Mouse (Mus musculus) frontal cortex, postnatal 36 days (tissue): ENCODE measurements at regions not wholly inside any gene's neighbourhood (a gene's known extent, or its start where the extent isn't known, plus 50 kb on each side); places are given as distances from the start of the nearest gene placed in this dataset.

Experiments used
- DNase-seq, 2 experiments: peaks; one replicate each; pipeline ENCODE4 v3.0.0; 2022; ENCODE audit warnings: low spot score in 2 of 2

DNA sequence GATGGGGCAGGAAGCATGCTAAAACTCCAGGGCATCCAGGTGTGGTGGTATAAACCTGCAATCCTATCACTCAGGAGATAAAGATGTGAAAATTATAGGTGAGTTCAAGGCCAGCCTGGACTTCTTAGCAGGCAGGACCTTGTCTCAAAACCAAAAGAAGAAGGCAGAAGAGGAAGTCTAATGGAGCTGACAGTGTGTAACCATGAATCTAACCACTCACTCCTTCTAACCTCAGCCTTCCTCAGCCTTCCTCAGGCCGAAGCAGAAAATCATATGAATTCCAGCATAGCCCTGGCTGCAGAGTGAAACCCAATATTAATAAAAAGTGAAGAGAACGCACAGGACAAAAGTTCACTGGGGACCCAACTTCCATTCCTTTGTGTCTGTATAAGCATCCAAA lies 128.2 kb upstream of the Jarid2 start:
- DNase-seq, result no peak

DNA sequence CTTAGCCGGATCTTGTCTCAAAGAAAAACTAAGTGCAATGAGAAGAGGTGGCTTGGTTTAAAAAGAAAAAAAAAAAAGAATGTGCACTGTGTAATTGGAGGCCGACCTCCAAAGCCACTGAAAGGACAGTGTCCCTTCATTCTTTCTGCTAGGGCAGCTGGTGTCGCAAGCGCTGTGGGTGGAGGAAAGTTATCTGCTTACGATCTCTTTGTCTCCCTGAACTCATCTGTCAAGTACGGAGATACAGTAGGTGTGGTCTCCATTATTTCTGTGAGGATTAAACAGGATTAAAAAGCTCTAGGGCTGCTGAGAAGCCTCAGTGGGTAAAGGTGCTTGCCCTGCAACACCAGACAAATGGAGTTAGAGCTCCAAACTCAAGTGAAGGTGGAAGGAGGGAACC lies 126.6 kb upstream of the Jarid2 start:
- DNase-seq, result no peak

DNA sequence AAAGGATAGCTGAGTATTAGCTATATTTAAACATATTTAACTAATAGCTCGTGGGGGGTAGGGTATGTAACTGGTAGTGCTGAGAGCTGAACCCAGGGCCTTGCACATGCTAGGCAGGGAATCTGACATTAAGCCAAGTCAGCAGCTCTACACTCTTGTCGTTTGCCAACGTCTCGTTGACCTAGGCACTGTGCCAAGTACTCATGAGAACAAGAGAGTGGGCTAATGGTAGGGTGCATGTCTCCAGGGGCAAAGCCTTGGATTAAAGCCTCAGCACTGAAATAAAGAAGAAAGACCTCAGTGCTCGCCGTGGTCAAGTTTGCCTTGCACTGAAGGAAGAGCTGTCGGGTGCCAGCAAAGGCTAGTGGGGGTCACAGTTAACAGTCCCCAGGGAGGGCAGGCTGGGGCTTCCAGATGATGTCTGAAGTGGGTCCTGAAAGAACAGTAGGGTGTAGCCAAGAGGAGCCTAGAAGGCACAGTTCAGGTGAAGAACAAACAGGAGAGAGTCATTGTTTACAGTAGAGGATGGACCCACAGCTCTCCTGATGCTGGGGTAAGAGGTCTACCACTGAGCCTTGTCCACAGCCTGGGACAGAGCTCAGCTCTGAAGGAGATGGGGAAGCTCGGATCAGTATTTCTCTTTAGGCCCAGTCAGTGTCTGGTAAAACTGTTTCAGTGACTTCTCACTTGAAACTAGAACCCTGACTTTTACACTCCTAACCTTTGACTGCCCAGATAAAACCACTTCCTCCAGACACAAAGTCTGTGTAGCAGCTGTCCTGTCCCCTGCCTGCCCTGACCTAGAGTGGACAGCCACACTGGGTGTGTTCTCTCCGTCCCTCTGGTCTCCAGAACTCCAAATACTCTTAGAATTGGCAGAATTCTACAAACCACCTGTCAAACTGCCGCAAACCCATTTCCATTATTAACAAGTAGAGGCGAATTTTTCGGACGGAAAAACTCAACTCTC lies 121.7 kb upstream of the Jarid2 start:
- no peak for DNase-seq

DNA sequence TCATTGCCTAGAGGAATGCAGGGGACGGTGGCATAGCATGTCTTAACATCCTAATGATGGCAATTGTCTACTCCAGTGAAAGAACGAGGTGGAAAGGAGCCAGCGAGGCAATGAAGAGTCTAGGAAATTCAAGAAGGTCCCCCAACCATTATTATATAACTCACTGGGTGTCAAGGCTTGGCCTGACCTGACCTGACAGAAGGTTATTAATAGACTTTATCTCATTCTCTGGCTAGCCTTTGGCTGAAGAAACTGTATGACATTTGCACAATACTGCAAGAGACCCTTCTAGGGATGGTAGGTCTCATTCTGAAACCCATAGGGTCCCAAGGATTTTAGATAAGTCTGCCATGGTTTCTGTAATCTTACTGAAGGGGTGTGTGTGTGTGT lies 121.0 kb upstream of the Jarid2 start:
- no peak for DNase-seq

DNA sequence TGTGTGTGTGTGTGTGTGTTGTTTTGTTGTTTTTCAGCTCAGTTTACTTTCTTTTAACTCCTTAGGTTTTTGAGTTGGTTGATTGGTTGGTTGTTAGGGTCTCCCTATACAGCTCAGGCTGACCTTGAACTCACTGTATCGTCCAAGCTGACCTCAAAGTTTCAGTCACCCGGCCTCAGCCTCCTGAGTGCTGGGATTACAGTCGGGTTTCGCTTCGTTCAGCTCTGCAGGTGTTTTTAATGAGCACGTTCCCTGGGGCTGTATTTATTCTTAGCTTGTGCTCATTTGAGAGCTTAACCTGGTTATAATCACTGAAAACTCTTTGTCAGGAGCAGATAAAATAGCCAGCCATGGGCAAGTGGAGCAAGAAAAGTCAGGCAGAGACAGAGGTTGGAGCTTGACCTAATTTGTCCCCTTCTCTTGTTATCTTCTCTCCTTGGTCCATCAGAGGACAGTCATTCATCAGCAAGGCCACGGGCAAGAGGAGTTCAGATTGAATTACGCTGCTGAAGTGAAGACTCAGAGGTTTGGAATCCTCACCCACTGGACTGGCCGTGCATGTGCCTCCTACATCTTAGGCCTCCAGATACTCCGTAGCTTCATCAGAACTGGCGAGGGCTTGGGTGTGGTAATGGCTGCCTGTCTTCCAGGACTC lies 120.5 kb upstream of the Jarid2 start:
- no peak for DNase-seq

DNA sequence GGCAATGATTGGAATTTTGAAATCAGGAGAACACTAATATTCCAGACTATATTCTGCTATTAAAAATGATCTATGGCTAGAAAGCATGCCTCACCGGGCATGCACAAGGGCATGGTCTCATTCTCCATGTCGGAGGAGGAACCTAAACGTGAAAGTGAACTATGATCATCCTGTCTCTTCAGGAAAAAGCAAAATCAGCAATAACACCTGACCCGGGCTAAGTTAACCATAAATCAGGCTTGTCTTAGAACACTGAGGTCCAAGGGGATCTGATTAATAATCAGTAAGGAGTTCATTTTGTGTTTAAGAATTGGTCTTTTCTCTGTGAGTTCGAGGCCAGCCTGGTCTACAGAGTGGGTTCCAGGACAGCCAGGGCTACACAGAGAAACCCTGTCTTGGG lies 119.7 kb upstream of the Jarid2 start:
- no peak for DNase-seq

DNA sequence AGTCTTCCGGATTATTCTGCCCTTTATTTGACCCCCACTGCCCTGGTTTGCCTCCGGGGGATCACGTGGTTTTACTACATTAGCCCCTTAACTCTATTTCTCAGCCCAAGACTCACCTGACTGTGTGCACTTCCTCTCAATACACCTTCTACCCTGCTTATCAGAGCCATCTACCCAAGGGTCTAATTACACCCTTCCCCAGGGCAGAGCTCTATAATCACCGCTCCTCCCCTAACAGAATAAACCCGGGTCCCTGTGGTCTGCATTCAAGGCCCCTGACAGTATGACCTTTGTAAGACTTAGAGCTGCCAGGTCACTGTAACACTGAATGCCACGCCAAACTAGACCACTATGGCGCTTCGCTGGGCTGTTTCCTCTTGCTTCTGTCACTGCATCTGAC lies 113.6 kb upstream of the Jarid2 start:
- no peak for DNase-seq

DNA sequence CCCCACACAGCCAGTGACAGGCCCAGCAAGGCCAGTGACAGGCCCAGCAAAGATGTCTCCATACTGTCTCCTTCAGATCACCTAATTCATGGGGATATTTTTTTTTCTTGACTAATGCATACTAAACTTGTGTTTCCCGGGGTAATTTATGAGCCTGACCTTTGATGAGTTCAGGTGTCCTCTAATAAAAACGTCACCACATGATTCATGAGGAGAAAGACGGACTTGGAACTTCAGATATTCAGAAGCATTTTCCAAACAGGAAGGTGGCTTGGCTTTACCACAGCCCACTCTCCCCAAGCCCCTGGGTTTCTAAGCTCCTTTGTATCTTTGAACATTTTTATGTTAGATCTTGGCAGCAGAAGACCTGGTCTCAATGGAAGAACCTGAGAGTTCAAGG lies 110.9 kb upstream of the Jarid2 start:
- no peak for DNase-seq

DNA sequence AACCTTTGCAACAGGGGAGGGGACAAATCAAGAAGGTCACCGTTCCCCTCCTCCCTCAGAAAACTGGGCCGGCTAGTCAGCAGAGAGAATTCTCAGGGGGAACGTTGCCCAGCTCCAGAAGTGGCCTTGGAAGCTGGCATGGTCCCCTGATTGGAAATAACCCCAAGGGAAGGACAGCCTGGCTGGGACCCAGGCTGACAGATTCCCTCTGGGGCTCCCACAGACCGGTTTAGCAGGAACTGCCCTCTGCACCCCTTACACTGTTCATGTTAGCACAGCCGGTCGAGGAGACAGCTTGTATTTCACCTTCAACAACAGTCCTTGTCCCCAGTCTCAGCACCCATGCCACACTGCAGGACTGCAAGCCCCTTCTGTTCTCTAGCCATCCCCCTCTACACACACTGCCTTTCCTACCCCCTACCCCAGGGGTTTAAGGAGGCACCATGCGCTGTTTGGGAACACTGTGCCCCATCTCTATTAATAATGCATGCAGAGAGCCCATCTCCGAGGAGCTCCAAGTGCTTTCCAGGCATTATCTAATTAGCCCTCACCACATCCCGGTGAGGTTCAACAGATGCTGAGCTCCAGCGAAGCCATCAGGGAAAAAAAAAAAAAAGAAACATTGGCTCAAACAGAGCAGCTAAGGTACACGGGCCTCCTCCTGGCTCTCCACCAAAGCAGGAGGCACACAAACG lies 106.5 kb upstream of the Jarid2 start:
- peak in 1 of 2 experiments; percentile 3 for DNase-seq

DNA sequence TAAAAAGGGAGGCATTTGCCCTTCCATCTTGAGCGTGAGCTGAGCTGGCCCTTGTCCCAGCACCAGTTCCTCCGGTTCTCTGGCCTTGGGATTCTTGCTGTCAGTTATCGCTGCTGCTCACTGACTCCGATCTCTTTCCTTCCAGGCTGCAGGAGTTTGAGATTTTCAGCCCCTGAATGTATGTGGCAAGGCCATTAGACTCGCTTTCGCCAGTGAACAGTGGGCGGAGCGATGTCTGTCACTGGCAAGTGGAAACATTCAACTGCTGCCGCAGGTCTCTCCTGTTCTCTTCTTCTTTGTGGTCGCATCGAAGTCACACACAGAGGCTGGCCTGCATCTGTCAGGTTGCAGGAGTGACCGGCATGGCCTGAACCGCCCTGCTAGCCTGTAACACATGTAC lies 104.6 kb upstream of the Jarid2 start:
- no peak for DNase-seq

DNA sequence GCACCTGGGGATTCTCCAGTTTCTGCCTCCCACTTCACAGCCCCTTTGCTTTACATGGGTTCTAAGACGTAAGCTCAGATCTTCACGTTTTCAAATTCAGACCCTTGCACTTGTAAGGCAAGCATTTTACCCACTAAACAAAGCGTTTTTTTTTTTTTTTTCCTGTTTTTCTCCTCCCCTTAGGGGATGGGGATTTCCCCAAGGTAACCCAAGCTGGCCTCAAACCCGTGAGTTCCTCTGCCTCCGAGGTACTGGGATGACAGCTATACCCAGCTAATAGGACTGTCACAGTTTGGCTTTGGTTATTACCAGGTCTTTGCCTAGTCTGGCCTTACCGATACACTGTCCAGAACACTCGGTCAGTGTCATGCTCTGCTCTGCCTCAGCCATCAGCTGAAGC lies 103.5 kb upstream of the Jarid2 start:
- DNase-seq, result no peak

DNA sequence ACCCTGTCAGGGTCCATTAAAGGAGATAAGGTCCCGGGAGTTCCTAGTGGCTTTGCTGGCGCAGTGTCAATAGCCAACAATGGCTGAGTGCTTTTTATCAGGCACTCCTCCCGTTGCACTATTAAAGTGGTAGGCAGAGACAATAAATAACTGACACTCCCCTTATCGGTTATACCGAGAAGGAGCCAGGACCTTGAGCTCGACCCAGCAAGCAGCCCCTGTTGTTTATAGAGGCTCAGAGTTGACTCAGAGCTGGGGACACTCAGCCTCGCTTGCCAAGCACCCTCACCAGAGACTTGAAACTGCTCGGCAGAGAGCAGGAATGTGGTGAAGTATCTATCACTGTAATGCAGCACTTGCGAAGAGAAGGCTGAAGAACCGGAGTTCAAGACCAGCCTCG lies 102.5 kb upstream of the Jarid2 start:
- DNase-seq, result no peak

DNA sequence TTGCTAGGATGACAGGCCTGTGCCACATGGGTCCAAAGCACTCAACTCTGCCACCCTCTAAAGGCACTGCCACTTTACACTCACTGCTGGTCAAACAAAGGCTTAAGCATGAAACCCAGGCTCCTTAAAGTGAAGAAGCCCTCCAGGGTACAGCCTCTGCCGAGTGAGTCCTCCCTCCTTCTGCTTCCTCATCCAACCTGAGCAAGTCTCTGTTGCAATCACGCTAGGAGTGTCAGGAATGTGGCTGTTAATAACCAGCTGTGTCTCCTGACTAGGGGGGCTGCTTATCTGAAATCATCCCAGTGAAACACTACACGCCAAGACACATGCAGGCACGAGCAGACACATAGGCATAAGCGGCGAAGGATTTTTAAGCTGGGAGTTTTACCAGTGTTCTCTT lies 99.2 kb upstream of the Jarid2 start:
- DNase-seq, result no peak

DNA sequence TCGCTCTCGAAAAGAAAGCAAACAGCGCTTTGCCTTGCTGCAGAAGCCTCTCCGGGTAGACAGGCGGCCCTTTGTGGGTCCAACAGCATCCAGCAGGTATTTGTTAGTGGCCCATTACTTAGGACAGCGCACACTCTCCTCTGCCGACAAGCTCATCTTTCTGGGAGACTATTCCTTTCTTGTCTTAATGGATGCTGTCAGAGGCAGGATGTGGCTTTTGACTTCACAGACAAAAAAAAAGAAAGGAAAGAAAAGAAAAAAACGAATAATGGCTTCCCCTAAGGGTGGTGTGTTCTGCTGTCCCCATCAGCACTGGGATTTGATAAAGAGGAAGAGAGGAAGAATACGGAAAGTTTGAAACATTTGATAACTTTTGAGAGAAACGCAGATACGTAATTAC lies 94.7 kb upstream of the Jarid2 start:
- no peak for DNase-seq

DNA sequence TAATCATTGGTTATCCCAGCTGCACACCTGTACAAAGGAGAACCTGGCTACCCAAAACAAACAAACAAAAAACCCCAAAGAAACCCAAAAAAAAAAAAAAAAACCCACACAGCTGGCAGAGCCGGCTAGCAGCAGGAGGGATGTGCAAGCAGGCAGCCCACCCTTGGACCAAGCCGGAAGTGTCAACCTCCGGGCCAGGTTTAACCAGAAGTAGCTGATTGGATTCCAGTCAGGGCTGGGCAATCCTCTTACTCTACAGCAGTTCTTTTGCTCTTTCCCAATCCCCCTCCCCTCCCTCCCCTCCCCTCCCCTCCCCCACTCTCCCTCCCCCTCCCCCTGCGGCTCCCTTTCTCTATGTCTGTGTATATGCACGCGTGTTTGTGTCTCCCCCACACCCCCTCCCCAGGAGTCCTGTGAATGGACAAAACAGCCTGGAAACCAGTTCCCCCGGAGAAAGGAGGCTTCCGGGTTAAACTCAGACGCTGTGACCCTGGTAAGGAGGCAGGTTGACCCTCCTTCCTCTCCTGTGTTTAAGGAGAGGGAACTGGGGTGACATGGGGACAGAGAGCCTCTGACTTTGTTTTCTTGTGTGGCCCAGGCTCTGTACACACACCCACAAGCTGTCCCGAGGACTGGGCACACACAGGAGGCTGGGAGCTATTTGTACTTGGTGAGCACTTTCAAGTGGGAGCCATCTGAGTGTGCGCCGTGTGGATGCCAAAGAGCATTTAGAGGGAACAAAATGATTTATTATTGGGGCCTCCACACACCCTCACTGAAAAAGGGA lies 93.9 kb upstream of the Jarid2 start:
- no peak for DNase-seq

DNA sequence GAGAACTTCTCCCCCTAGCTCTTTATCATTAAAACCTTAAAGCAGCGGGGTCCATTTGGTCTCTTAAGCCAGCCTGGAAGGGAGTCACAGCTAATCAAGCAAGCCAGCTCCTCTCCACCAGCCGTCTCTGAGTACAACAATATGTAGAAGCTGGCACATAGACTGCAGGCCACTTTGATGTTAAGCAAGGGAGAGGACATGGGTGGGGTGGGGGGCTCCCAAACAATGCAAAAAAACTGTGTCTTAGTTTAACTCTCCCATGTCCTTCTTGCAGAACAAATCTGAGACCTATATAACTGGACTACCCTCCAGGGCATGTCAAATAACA lies 93.3 kb upstream of the Jarid2 start:
- DNase-seq, result no peak

DNA sequence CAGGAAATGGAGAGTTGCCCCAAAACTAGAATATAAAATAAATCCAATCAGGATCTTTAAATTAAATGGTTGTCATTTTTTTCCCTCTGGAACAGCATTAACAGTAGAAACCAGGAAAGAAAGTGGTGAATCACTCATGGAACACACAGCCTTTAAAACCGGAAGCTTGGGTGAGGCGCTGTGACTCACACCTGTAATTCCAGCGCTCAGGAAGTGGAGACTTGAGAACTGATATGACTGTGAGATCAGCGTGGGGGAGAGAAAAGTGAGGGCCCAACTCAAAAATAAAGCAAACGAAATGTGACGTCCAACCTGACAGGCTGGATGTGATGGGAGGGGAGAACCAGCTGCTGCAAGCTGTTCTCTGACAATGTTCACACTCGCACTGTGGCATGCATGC lies 86.9 kb upstream of the Jarid2 start:
- DNase-seq, result no peak

DNA sequence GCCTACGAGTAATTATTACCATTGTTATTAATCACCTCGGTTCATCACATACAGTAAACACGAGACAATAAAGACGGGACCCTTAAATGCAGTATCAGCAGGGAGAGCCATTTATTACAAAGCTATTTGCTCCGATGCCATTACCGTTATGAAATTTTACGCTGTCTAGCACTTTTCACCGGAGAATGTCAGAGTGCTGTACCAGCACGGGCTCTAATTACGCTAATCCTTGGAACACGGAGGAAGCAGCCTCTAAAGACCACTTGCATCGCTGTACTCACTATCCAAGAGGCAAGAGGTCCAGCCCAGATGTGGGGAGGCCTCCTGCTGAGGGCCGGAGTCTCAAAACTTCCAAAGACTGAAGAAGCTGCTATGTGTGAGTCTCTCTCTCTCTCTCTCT lies 79.2 kb upstream of the Jarid2 start:
- DNase-seq, result no peak

DNA sequence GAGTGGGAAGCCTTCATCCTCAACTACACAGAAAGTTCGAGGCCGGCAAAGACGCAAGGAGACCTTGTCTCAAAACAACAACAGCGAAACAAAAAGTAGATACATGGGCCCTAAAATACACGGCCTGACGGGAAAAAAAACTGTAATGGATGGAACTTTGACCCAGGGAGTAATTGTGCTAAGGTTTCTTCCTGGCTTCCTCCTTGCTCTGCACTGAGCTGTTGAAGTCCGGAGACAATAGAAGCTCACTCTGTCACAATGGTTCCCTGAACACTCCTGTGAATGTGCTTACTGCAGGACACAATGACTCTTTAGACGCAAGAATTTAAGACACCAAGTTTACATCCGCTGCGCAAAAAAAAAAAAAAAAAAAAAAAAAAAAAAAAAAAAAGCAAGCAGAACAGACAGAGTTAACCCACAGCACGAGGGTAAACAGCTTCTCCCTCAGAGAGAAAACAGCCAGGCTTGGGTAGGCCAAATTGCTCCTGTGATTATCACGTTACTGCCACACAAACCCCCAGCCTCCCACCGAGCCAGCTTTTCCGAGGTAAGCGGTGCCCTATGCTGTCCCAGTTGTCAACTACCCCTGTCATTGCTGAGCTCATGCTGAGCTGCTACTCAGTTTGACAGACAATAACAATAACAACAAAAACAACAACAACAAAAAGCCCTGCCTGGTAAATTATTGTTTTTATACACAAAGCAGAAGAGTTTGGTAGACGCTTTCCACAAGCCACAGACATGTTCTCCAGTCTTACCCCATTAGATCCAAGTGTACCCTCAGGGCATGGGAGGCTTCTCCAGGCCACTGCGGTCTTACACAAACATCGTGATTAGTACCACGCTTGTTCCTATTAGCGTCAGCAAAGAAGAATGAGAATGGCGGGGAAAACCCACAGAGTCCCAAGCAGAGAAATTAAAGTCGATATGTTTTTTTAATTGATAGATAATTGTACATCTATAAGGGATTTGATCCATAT lies 77.7 kb upstream of the Jarid2 start:
- DNase-seq, result no peak

DNA sequence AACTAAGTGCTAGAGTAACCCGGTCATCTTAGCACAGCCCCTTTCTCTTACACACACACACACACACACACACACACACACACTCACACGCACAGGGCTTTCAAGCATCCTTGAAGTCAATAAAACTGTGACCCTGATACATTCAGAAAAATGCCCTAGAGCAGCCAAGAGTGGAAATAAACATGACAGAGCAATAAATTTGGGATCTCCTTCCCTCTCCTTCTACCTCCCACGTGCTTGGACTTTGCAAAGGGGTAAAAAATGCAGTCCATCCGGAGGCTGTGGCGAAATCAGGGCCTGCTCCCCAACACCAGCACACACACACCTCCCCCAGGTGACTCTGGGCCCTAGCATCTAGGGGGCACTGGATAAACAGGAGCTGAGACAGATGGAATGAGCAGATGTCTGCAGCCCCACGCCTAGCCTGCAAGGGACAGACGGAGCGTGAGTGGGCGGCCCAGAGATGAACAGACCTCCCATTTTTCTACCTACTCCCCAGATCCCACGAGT lies 71.3 kb upstream of the Jarid2 start:
- DNase-seq, result peak; percentile 34 to 42

DNA sequence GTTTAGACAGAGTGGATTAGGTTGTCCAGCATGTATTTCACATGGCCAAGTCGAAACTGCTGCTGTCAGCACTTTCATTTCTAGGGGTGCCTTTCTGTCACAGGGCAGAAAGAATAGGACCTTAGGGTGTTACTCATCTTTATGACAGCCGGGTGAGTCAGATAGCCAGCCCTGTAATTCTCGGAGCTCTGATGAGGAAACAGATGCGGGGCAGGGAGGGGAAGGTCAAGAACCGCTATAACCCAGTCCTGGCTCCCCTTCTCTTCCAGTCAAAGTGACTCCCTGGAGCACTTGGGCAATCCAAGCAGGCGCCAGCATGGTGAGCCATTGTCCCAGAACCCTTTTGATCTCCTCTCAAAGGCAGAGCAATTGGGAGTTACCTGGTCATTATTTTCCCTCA lies 69.4 kb upstream of the Jarid2 start:
- no peak for DNase-seq
